ENCODE assay signal across 8 mouse cellular contexts in the genomic region with DNA sequence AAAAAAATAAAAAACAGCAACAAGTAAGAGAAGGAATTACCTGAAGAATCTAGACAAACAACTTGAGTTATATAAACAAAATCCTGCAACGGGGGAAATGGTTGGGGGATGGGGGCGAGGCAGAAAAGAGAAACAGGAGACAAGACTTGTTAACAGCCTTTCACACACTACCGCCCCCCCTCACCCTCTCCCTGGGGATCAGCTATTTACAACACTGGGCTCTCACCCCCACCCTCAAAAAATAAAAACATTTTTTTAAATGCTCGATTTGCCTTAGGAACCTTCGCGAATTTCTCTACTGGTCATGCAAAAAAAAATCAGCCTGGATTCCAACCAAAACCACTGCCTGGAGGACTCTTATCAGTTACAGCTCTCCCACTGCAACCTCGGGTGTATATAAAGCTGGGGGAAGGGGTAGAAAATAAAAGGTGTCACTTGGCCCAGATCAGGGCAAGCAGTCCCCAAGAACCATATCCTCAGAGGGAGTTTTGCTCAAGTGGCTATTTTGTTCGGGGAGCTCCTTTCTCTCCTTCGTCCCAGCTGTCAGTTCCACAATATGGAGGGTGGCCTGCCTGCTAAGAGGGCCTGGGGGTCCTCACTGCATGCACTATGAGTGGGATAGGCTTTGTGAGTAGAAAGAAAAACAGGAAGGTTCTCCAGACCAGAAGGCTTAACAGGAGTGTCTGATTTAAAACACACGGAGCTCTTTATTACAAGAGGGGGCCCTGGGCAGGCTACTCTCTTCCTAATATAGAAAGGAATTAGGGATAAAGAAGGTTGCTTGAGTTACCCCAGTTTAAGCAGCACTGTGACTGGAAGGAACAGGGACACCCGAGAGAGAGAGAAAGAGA. TPM values are rescaled to one million over a fixed set of nuclear protein-coding genes. Genes with fewer than 3 reads are reported as not detected.
A peak's percentile ranks its signal among the peaks of the same experiment; 100 is the strongest.
DNase-seq lines count a peak whose midpoint lies in the region; ATAC-seq lines count a peak whose summit lies in the region.

No protein-coding gene starts in this region.

- peaks cover 4% of the 10 kb centered on the region for H3K36me3 ChIP-seq in liver, embryonic 13.5 days
- peaks cover 5% of the 10 kb centered on the region for H3K36me3 ChIP-seq in neural tube, embryonic 13.5 days

- H3K4me3 ChIP-seq in liver, embryonic 13.5 days (replicated peaks), result peak overlapping the region; percentile 78
- peak overlapping the region; percentile 87 for H3K4me3 ChIP-seq in neural tube, embryonic 13.5 days

- 3% methylated on average over 11 of the region's 11 CpGs for WGBS in liver, embryonic 13.5 days (ENCODE audit: insufficient replicate concordance)
- WGBS in neural tube, embryonic 13.5 days, result under 1% methylated on average over 11 of the region's 11 CpGs

- H3K4me1 ChIP-seq in liver, embryonic 13.5 days (replicated peaks), result peaks cover 79% of the 10 kb centered on the region
- H3K4me1 ChIP-seq in neural tube, embryonic 13.5 days (replicated peaks), result peaks cover 38% of the 10 kb centered on the region

- peak overlapping the region; percentile 91 for H3K9ac ChIP-seq in liver, embryonic 13.5 days
- peak overlapping the region; percentile 94 for H3K9ac ChIP-seq in neural tube, embryonic 13.5 days

- no peaks in the 10 kb centered on the region for H3K27me3 ChIP-seq in liver, embryonic 13.5 days
- H3K27me3 ChIP-seq in neural tube, embryonic 13.5 days, result no peaks in the 10 kb centered on the region

- H3K27ac ChIP-seq in liver, embryonic 13.5 days, result peak overlapping the region; percentile 98
- H3K27ac ChIP-seq in neural tube, embryonic 13.5 days (replicated peaks), result peak overlapping the region; percentile 96

- ATAC-seq in liver, embryonic 13.5 days (ENCODE audit: low read depth), result no peak
- ATAC-seq in neural tube, embryonic 13.5 days (ENCODE audit: low read depth), result no peak

- peak; percentile 22 to 29 for DNase-seq in right cerebral cortex, adult 2 months (ENCODE audit: low spot score in 2 of 2)
- DNase-seq in right cerebral cortex, postnatal 36 days (ENCODE audit: low spot score in 2 of 2), result no peak
- DNase-seq in embryo, embryonic 10 days (ENCODE audit: low spot score), result peak; percentile 46
- DNase-seq in heart, adult 18-20 months, result peak; percentile 54 to 79
- peak; percentile 40 for DNase-seq in kidney, adult 18-20 months
- DNase-seq in liver, embryonic 13.5 days, result peak; percentile 27
- peak; percentile 44 for DNase-seq in thymus, postnatal 0 days (ENCODE audit: low spot score)

- H3K9me3 ChIP-seq in liver, embryonic 13.5 days (replicated peaks), result no peaks in the 10 kb centered on the region
- no peaks in the 10 kb centered on the region for H3K9me3 ChIP-seq in neural tube, embryonic 13.5 days

- H3K4me2 ChIP-seq in liver, embryonic 13.5 days, result peak overlapping the region; percentile 87
- peak overlapping the region; percentile 90 for H3K4me2 ChIP-seq in neural tube, embryonic 13.5 days

RNA-seq across cellular contexts. Expression of a gene that starts 1.3 kb away (rescaled TPM):
- 10 to 100 TPM; 56.8 to 63.6 TPM for total RNA-seq in heart, adult 18-20 months (2021)
- polyA plus RNA-seq in liver, embryonic 13.5 days (2015; fragmentation: Nextera tagmentation; extraction: Ambion mirVana), result 25.4 and 28.5 TPM in 2 replicates
- 62.5 and 65.8 TPM in 2 replicates for polyA plus RNA-seq in neural tube, embryonic 13.5 days (2015; fragmentation: Nextera tagmentation; extraction: Ambion mirVana)
- polyA plus RNA-seq in thymus, postnatal 0 days (2015; fragmentation: Nextera tagmentation; extraction: Ambion mirVana), result 31.7 and 38.9 TPM in 2 replicates

Comparison
In these comparisons a context has a peak if more than half of its experiments do, and no peak if none do; other contexts are left out.
1. DNase-seq: peak in right cerebral cortex, adult 2 months (2 of 2), embryo, embryonic 10 days (single experiment), heart, adult 18-20 months (2 of 2), kidney, adult 18-20 months (single experiment), liver, embryonic 13.5 days (single experiment) and thymus, postnatal 0 days (single experiment); none in right cerebral cortex, postnatal 36 days (0 of 2).